Mouse (Mus musculus): Measurements from ENCODE around the gene C530008M17Rik. TPM values are rescaled to one million over a fixed set of nuclear protein-coding genes. Genes with fewer than 3 reads are reported as not detected.

C530008M17Rik gene
- polyA plus RNA-seq, 1 experiment from 2014 or later = 10.0 TPM

DNA sequence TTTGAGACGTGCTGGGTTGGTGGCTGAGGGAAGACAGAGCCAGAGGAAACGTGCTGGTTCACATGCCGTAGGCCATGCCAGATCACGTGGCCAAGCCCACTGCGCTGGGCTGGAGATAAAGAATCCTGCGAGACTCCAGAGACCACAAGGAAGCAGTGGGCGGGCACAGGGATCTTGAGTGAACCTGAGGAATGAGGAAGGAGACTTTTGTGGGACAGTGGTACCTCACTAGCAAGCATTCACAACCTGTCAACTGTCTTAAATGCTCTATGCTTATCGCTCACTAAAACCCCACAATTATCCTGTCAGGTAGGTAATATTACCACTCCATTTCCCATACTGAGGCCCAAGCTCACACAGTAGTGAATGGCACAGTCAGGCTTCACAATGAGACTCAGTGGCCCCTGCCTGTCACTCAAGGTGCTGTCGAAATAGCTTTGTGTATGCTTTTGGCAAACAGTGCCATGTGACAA, 88.5 kb downstream of the C530008M17Rik start:
- H3K36me3 ChIP-seq (ENCODE audit: control insufficient read depth, insufficient read depth, low read length) = no peaks in the 10 kb centered on the region
- ATAC-seq (ENCODE audit: insufficient read depth, low FRiP score) = no peak
- WGBS = 78% methylated on average over 9 of the region's 9 CpGs

DNA sequence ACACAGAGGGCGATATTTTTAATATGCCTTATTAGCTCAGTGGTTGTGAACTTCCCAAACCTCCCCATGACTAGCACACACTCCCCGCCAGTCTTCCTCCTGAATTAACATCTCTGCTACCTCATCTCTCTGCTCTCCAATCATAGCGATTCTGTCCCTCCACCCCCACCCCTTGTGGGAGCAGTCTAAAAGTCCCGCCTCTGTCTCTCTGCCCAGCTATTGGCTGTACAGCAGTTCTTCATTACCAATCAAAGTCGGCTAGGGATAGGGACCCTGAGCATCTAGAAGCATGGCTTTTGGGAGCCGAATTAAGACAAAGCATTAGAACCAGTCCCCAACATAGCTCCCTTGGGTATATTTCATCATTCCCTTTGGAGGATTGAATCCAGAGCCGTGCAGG, 91.5 kb downstream of the C530008M17Rik start:
- no peak overlapping the region for H3K27ac ChIP-seq (ENCODE audit: low read length)
- no peaks in the 10 kb centered on the region for H3K9me3 ChIP-seq (replicated peaks; ENCODE audit: control insufficient read depth, low read length)
- no peak for ATAC-seq (ENCODE audit: insufficient read depth, low FRiP score)
- H3K4me2 ChIP-seq (ENCODE audit: low read depth, low read length) = no peak overlapping the region
- H3K4me3 ChIP-seq (replicated peaks; ENCODE audit: low read length) = no peak overlapping the region
- no peaks in the 10 kb centered on the region for H3K27me3 ChIP-seq (ENCODE audit: control insufficient read depth, insufficient read depth, low read length)
- 68% methylated on average over 7 of the region's 7 CpGs for WGBS
- H3K4me1 ChIP-seq (ENCODE audit: control insufficient read depth, insufficient read depth, low read length) = no peaks in the 10 kb centered on the region
- no peak overlapping the region for H3K9ac ChIP-seq (ENCODE audit: low read length)
- H3K36me3 ChIP-seq (ENCODE audit: control insufficient read depth, insufficient read depth, low read length) = no peaks in the 10 kb centered on the region

More for the DNA sequence above, 88.5 kb downstream of the C530008M17Rik start:
- H3K9me3 ChIP-seq (replicated peaks; ENCODE audit: control insufficient read depth, low read length) = no peaks in the 10 kb centered on the region
- no peak overlapping the region for H3K27ac ChIP-seq (ENCODE audit: low read length)
- H3K4me3 ChIP-seq (replicated peaks; ENCODE audit: low read length) = no peak overlapping the region
- H3K9ac ChIP-seq (ENCODE audit: low read length) = no peak overlapping the region
- H3K4me1 ChIP-seq (ENCODE audit: control insufficient read depth, insufficient read depth, low read length) = no peaks in the 10 kb centered on the region
- H3K27me3 ChIP-seq (ENCODE audit: control insufficient read depth, insufficient read depth, low read length) = no peaks in the 10 kb centered on the region
- H3K4me2 ChIP-seq (ENCODE audit: low read depth, low read length) = no peak overlapping the region

DNA sequence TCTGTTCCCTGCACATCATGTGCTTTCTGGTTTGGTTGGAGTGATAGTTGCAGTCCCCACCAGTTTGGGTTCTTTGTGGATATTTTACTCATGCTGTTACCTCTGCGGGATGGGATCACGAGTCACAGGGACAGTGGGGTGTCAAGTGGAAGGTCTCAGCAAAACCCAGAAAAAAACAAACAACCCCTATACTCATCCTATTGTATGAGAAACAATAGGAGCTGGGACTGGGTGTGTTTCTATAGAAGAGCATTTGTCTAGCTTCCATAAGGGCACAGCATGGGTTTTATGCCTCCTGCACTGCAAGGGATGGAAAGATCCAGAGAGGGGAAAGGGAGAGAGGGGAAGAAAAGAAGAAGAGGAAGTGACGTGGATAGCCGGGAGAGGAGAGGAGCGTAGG, 96.0 kb downstream of the C530008M17Rik start:
- H3K9me3 ChIP-seq (replicated peaks; ENCODE audit: control insufficient read depth, low read length) = no peaks in the 10 kb centered on the region
- WGBS = 84% methylated on average over 5 of the region's 5 CpGs

DNA sequence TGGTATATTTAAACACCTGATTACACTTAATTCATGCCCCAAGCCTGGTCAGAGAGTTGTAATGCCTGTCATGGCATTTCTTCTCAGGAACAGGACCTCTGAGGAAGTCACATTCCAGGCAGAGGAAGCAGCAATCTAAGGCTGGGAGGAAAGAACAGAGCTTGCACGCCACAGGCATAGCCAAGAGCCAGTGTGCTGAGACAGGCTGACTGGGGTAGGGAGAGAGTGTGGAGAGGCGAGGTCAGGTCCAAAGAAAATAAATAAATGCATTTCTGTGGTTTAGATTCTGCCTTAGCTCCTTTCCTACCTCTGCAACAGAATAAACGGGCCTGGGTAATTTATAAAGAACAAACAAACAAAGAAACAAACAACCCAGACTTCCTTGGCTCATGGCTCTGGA, 104.0 kb downstream of the C530008M17Rik start:
- no peak overlapping the region for H3K27ac ChIP-seq (ENCODE audit: low read length)
- ATAC-seq (ENCODE audit: insufficient read depth, low FRiP score) = no peak
- H3K4me1 ChIP-seq (ENCODE audit: control insufficient read depth, insufficient read depth, low read length) = peaks cover 6% of the 10 kb centered on the region
- H3K27me3 ChIP-seq (ENCODE audit: control insufficient read depth, insufficient read depth, low read length) = no peaks in the 10 kb centered on the region
- H3K9ac ChIP-seq (ENCODE audit: low read length) = no peak overlapping the region
- H3K4me2 ChIP-seq (ENCODE audit: low read depth, low read length) = no peak overlapping the region
- no peaks in the 10 kb centered on the region for H3K36me3 ChIP-seq (ENCODE audit: control insufficient read depth, insufficient read depth, low read length)
- 78% methylated on average over 3 of the region's 3 CpGs for WGBS
- H3K9me3 ChIP-seq (replicated peaks; ENCODE audit: control insufficient read depth, low read length) = no peaks in the 10 kb centered on the region
- H3K4me3 ChIP-seq (replicated peaks; ENCODE audit: low read length) = no peak overlapping the region

More for the DNA sequence above, 96.0 kb downstream of the C530008M17Rik start:
- no peak for ATAC-seq (ENCODE audit: insufficient read depth, low FRiP score)
- H3K27ac ChIP-seq (ENCODE audit: low read length) = no peak overlapping the region
- H3K36me3 ChIP-seq (ENCODE audit: control insufficient read depth, insufficient read depth, low read length) = no peaks in the 10 kb centered on the region
- no peak overlapping the region for H3K4me2 ChIP-seq (ENCODE audit: low read depth, low read length)
- no peak overlapping the region for H3K9ac ChIP-seq (ENCODE audit: low read length)
- no peaks in the 10 kb centered on the region for H3K27me3 ChIP-seq (ENCODE audit: control insufficient read depth, insufficient read depth, low read length)
- H3K4me1 ChIP-seq (ENCODE audit: control insufficient read depth, insufficient read depth, low read length) = no peaks in the 10 kb centered on the region
- no peak overlapping the region for H3K4me3 ChIP-seq (replicated peaks; ENCODE audit: low read length)

DNA sequence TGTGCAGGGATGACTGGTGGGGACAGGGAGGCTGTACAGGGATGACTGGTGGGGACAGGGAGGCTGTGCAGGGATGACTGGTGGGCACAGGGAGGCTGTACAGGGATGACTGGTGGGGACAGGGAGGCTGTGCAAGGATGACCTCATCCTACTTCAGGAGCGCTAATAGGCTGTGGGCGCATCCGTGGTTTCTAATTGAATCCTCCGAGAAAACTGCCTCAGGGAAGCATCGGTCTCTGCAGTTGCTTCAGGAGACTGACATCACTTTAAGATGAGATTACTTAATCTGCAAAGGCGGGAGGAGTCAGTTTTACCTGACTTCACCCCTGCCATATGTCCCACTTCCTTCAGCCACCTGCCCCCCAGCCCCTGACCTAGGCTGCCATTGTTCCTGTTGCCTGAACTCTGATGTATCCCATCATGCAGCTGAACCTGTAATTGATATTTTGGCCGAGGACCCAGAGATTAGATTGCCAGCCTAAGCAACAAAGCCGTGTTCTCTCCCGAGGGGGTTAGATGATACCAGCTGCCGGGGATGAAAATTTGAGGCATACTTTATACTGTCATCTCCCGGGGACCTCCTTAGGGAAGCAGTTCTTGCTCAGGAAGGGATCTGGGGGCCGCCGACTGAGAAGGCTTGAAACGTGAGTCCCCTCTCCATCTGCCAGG, 105.9 kb downstream of the C530008M17Rik start:
- Histone ChIP-seq H3K9ac (ENCODE audit: low read length) (no peak overlapping the region), H3K4me2 (ENCODE audit: low read depth, low read length) (no peak overlapping the region), H3K4me1 (ENCODE audit: control insufficient read depth, insufficient read depth, low read length) (peaks cover 6% of the 10 kb centered on the region), H3K36me3 (ENCODE audit: control insufficient read depth, insufficient read depth, low read length) (no peaks in the 10 kb centered on the region), H3K9me3 (replicated peaks; ENCODE audit: control insufficient read depth, low read length) (no peaks in the 10 kb centered on the region), H3K27ac (ENCODE audit: low read length) (no peak overlapping the region), H3K27me3 (ENCODE audit: control insufficient read depth, insufficient read depth, low read length) (no peaks in the 10 kb centered on the region), H3K4me3 (replicated peaks; ENCODE audit: low read length) (no peak overlapping the region)
- ATAC-seq (ENCODE audit: insufficient read depth, low FRiP score) = no peak
- WGBS = 61% methylated on average over 14 of the region's 14 CpGs

DNA sequence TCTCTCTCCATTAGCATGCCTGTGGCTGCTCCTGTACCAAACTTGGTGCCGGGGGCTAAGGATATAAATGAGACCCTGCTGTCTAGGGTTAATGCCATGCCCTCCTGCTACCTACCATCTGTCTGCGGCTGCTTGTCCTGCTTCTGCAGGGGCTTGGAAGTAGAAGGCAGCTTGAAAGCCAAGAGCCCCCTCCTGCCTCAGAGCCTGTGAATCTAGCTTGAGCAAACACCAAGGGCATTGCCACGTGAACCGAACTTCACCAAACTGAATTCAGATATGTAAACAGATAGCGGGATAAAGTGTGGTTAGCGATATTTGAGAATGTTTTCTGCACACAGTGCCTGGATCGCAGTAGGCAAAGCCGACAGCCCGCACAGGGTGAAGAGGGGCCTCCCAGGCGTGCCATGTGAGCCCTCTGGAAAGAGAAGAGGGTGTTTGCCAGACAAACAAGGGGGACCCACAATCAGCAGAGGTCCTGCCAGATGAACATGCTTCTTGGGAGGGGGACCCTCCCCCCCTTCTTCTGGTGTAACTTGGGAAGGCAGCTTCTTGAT, 106.9 kb downstream of the C530008M17Rik start:
- H3K4me3 ChIP-seq (replicated peaks; ENCODE audit: low read length) = no peak overlapping the region
- WGBS = 18% methylated on average over 10 of the region's 10 CpGs

DNA sequence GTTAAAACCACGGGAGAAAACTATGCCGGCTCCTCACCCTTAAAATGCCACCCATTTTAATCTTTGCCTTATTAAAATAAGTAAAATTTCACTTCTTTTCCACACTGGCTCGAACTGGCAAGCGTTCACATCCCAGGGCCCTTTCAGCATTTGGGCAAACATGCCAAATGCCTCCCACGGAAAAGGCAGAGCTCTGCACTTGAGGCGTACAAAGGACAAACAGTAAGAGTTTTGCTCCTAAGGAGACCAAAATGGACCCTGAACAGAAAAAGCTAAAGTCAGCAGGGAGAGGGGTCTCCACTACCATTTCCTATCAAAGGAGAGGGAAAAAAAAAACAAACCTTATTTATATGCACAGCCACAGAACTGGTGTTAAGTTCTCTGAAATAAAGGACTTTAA, 107.4 kb downstream of the C530008M17Rik start:
- Histone ChIP-seq H3K9me3 (replicated peaks; ENCODE audit: control insufficient read depth, low read length) (no peaks in the 10 kb centered on the region), H3K4me2 (ENCODE audit: low read depth, low read length) (peak overlapping the region; percentile 25), H3K4me3 (replicated peaks; ENCODE audit: low read length) (no peak overlapping the region), H3K9ac (ENCODE audit: low read length) (no peak overlapping the region), H3K27me3 (ENCODE audit: control insufficient read depth, insufficient read depth, low read length) (no peaks in the 10 kb centered on the region), H3K27ac (ENCODE audit: low read length) (no peak overlapping the region), H3K36me3 (ENCODE audit: control insufficient read depth, insufficient read depth, low read length) (no peaks in the 10 kb centered on the region), H3K4me1 (ENCODE audit: control insufficient read depth, insufficient read depth, low read length) (peaks cover 6% of the 10 kb centered on the region)
- no peak for ATAC-seq (ENCODE audit: insufficient read depth, low FRiP score)
- 31% methylated on average over 6 of the region's 6 CpGs for WGBS

More for the DNA sequence above, 106.9 kb downstream of the C530008M17Rik start:
- H3K36me3 ChIP-seq (ENCODE audit: control insufficient read depth, insufficient read depth, low read length) = no peaks in the 10 kb centered on the region
- H3K9ac ChIP-seq (ENCODE audit: low read length) = peak overlapping the region; percentile 47; the same call in 1 of the 2 replicates
- no peaks in the 10 kb centered on the region for H3K9me3 ChIP-seq (replicated peaks; ENCODE audit: control insufficient read depth, low read length)
- H3K27me3 ChIP-seq (ENCODE audit: control insufficient read depth, insufficient read depth, low read length) = no peaks in the 10 kb centered on the region
- no peak overlapping the region for H3K27ac ChIP-seq (ENCODE audit: low read length)
- peak overlapping the region; percentile 25 for H3K4me2 ChIP-seq (ENCODE audit: low read depth, low read length)
- peak; percentile 59; the same call in 1 of the 2 replicates for ATAC-seq (ENCODE audit: insufficient read depth, low FRiP score)
- peaks cover 6% of the 10 kb centered on the region for H3K4me1 ChIP-seq (ENCODE audit: control insufficient read depth, insufficient read depth, low read length)

DNA sequence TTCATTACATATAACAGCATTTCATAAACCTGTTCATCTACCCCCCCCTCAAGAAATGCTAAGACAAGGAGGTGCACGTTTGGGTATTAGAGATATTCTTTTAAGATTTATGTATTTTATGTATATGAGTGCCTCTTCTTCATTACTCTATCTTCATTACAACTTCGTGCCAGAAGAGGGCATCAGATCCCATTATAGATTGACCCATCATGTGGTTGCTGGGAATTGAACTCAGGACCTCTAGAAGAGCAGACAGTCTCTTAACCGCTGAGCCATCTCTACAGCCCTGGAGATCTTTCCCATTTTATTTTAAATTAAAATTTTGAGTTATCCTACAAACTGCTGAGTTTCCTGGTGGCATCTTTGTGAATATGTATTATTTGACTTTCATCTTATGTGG, 112.7 kb downstream of the C530008M17Rik start:
- Histone ChIP-seq H3K4me1 (ENCODE audit: control insufficient read depth, insufficient read depth, low read length) (no peaks in the 10 kb centered on the region), H3K36me3 (ENCODE audit: control insufficient read depth, insufficient read depth, low read length) (no peaks in the 10 kb centered on the region), H3K4me3 (replicated peaks; ENCODE audit: low read length) (no peak overlapping the region), H3K4me2 (ENCODE audit: low read depth, low read length) (no peak overlapping the region), H3K9ac (ENCODE audit: low read length) (no peak overlapping the region), H3K27ac (ENCODE audit: low read length) (no peak overlapping the region), H3K27me3 (ENCODE audit: control insufficient read depth, insufficient read depth, low read length) (no peaks in the 10 kb centered on the region), H3K9me3 (replicated peaks; ENCODE audit: control insufficient read depth, low read length) (no peaks in the 10 kb centered on the region)
- ATAC-seq (ENCODE audit: insufficient read depth, low FRiP score) = no peak
- WGBS = 77% methylated on average over 3 of the region's 3 CpGs

DNA sequence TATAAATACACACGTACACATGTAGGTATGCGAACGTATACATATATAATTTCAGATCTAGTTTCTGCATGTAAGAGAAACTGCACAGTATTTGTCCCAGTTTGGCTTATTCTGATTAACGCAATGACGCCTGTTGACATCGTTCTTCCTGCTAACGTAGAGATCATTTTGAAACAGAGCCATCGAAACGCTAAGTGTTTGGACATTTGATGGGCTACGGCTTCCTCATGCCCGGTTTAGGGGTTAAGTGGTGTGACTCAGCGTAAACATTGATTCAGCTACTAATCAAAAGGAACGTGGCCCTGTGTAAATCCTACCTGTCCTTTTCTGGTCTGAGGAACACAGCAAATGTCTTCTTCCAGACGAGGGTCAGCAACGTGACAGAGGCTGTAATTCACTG, 113.3 kb downstream of the C530008M17Rik start:
- no peak for ATAC-seq (ENCODE audit: insufficient read depth, low FRiP score)
- Histone ChIP-seq H3K4me3 (replicated peaks; ENCODE audit: low read length) (no peak overlapping the region), H3K4me1 (ENCODE audit: control insufficient read depth, insufficient read depth, low read length) (no peaks in the 10 kb centered on the region), H3K27ac (ENCODE audit: low read length) (no peak overlapping the region), H3K9ac (ENCODE audit: low read length) (no peak overlapping the region), H3K4me2 (ENCODE audit: low read depth, low read length) (no peak overlapping the region), H3K9me3 (replicated peaks; ENCODE audit: control insufficient read depth, low read length) (no peaks in the 10 kb centered on the region), H3K27me3 (ENCODE audit: control insufficient read depth, insufficient read depth, low read length) (no peaks in the 10 kb centered on the region), H3K36me3 (ENCODE audit: control insufficient read depth, insufficient read depth, low read length) (no peaks in the 10 kb centered on the region)
- 50% methylated on average over 15 of the region's 15 CpGs for WGBS

All from stomach, embryonic 16.5 days (tissue).